Mouse (Mus musculus): ENCODE measurements at regions not wholly inside any gene's neighbourhood (a gene's known extent, or its start where the extent isn't known, plus 50 kb on each side); places are given as distances from the start of the nearest gene placed in this dataset.

GRCm38 (mm10) chr1:183669271-183669670 lies 251.3 kb downstream of the Hhipl2 start:
- no peaks in the 10 kb centered on the region for H3K36me3 ChIP-seq (ENCODE audit: control insufficient read depth, insufficient read depth)
- TF ChIP-seq MYOG (IDR thresholded peaks at IDR 0.05; ENCODE audit: control insufficient read depth in 1 of 3, insufficient read depth in 1 of 3, insufficient read length in 2 of 3, low read depth in 2 of 3) (no peak), TCF12 (IDR thresholded peaks at IDR 0.05; ENCODE audit: insufficient read depth, poor library complexity, severe bottlenecking) (no peak), SRF (IDR thresholded peaks at IDR 0.05; ENCODE audit: control insufficient read depth, insufficient read length, low read depth) (no peak), MAX (IDR thresholded peaks at IDR 0.05; ENCODE audit: low read depth) (no peak), MYOD1 (IDR thresholded peaks at IDR 0.05; ENCODE audit: control insufficient read depth in 1 of 3, insufficient read length in 2 of 3, low read depth in 2 of 3) (no peak), REST (IDR thresholded peaks at IDR 0.05; ENCODE audit: insufficient read depth, insufficient read length) (no peak), E2F4 (IDR thresholded peaks at IDR 0.05; ENCODE audit: insufficient read depth) (no peak), USF1 (IDR thresholded peaks at IDR 0.05; ENCODE audit: low read depth) (no peak), POLR2AphosphoS2 (IDR thresholded peaks at IDR 0.05; ENCODE audit: insufficient read length, low read depth) (no peak), TCF3 (IDR thresholded peaks at IDR 0.05; ENCODE audit: insufficient read length, low read depth) (no peak), POLR2A (IDR thresholded peaks at IDR 0.05; ENCODE audit: insufficient read length, low read depth) (no peak), CEBPB (IDR thresholded peaks at IDR 0.05; ENCODE audit: insufficient read depth, poor library complexity, severe bottlenecking) (no peak)
- no peak overlapping the region for H3ac ChIP-seq (ENCODE audit: control insufficient read depth, insufficient read length)
- no peaks in the 10 kb centered on the region for H3K27me3 ChIP-seq (ENCODE audit: control insufficient read depth, insufficient read depth, insufficient read length)
- no peak overlapping the region for H3K4me3 ChIP-seq
- H3K4me2 ChIP-seq (ENCODE audit: low read depth) = no peak overlapping the region
- H3K79me2 ChIP-seq (ENCODE audit: control insufficient read depth, insufficient read depth) = no peaks in the 10 kb centered on the region

- H3K4me2 ChIP-seq (ENCODE audit: low read depth) = peak overlapping the region; percentile 56
Observed at GRCm38 (mm10) chr1:183669674-183670073, 251.7 kb downstream of the Hhipl2 start.

GRCm38 (mm10) chr1:183670542-183670941 lies 252.5 kb downstream of the Hhipl2 start:
- Histone ChIP-seq H3K36me3 (ENCODE audit: control insufficient read depth, insufficient read depth) (no peaks in the 10 kb centered on the region), H3K4me2 (ENCODE audit: low read depth) (no peak overlapping the region), H3ac (ENCODE audit: control insufficient read depth, insufficient read length) (no peak overlapping the region), H3K4me3 (no peak overlapping the region), H3K27me3 (ENCODE audit: control insufficient read depth, insufficient read depth, insufficient read length) (no peaks in the 10 kb centered on the region), H3K79me2 (ENCODE audit: control insufficient read depth, insufficient read depth) (no peaks in the 10 kb centered on the region)
- TF ChIP-seq TCF3 (IDR thresholded peaks at IDR 0.05; ENCODE audit: insufficient read length, low read depth) (no peak), USF1 (IDR thresholded peaks at IDR 0.05; ENCODE audit: low read depth) (no peak), TCF12 (IDR thresholded peaks at IDR 0.05; ENCODE audit: insufficient read depth, poor library complexity, severe bottlenecking) (no peak), SRF (IDR thresholded peaks at IDR 0.05; ENCODE audit: control insufficient read depth, insufficient read length, low read depth) (no peak)

More at GRCm38 (mm10) chr1:183669674-183670073, 251.7 kb downstream of the Hhipl2 start:
- no peaks in the 10 kb centered on the region for H3K27me3 ChIP-seq (ENCODE audit: control insufficient read depth, insufficient read depth, insufficient read length)
- no peaks in the 10 kb centered on the region for H3K79me2 ChIP-seq (ENCODE audit: control insufficient read depth, insufficient read depth)
- no peak overlapping the region for H3ac ChIP-seq (ENCODE audit: control insufficient read depth, insufficient read length)
- no peaks in the 10 kb centered on the region for H3K36me3 ChIP-seq (ENCODE audit: control insufficient read depth, insufficient read depth)
- TF ChIP-seq POLR2A (IDR thresholded peaks at IDR 0.05; ENCODE audit: insufficient read length, low read depth) = no peak
- TF ChIP-seq MYOD1 (IDR thresholded peaks at IDR 0.05; ENCODE audit: control insufficient read depth in 1 of 3, insufficient read length in 2 of 3, low read depth in 2 of 3) = peak in 2 of 3 experiments; percentile 48 to 61
- peak in 1 of 3 experiments; percentile 50 for TF ChIP-seq MYOG (IDR thresholded peaks at IDR 0.05; ENCODE audit: control insufficient read depth in 1 of 3, insufficient read depth in 1 of 3, insufficient read length in 2 of 3, low read depth in 2 of 3)
- H3K4me3 ChIP-seq = no peak overlapping the region

- no peak for TF ChIP-seq POLR2AphosphoS2 (IDR thresholded peaks at IDR 0.05; ENCODE audit: insufficient read length, low read depth)
- no peak for TF ChIP-seq TCF3 (IDR thresholded peaks at IDR 0.05; ENCODE audit: insufficient read length, low read depth)
- TF ChIP-seq CEBPB (IDR thresholded peaks at IDR 0.05; ENCODE audit: insufficient read depth, poor library complexity, severe bottlenecking) = no peak
- TF ChIP-seq MAX (IDR thresholded peaks at IDR 0.05; ENCODE audit: low read depth) = no peak
- no peak for TF ChIP-seq USF1 (IDR thresholded peaks at IDR 0.05; ENCODE audit: low read depth)
- TF ChIP-seq POLR2A (IDR thresholded peaks at IDR 0.05; ENCODE audit: insufficient read length, low read depth) = no peak
- TF ChIP-seq MYOG (IDR thresholded peaks at IDR 0.05; ENCODE audit: control insufficient read depth in 1 of 3, insufficient read depth in 1 of 3, insufficient read length in 2 of 3, low read depth in 2 of 3) = no peak
- no peak overlapping the region for H3K4me2 ChIP-seq (ENCODE audit: low read depth)
- H3ac ChIP-seq (ENCODE audit: control insufficient read depth, insufficient read length) = no peak overlapping the region
- H3K4me3 ChIP-seq = no peak overlapping the region
- H3K27me3 ChIP-seq (ENCODE audit: control insufficient read depth, insufficient read depth, insufficient read length) = no peaks in the 10 kb centered on the region
- no peaks in the 10 kb centered on the region for H3K79me2 ChIP-seq (ENCODE audit: control insufficient read depth, insufficient read depth)
- no peaks in the 10 kb centered on the region for H3K36me3 ChIP-seq (ENCODE audit: control insufficient read depth, insufficient read depth)
Observed at GRCm38 (mm10) chr1:183671541-183671940, 253.5 kb downstream of the Hhipl2 start.

- Histone ChIP-seq H3K79me2 (ENCODE audit: control insufficient read depth, insufficient read depth) (no peaks in the 10 kb centered on the region), H3ac (ENCODE audit: control insufficient read depth, insufficient read length) (no peak overlapping the region), H3K4me2 (ENCODE audit: low read depth) (no peak overlapping the region), H3K27me3 (ENCODE audit: control insufficient read depth, insufficient read depth, insufficient read length) (no peaks in the 10 kb centered on the region), H3K4me3 (no peak overlapping the region), H3K36me3 (ENCODE audit: control insufficient read depth, insufficient read depth) (no peaks in the 10 kb centered on the region)
- TF ChIP-seq SRF (IDR thresholded peaks at IDR 0.05; ENCODE audit: control insufficient read depth, insufficient read length, low read depth) (no peak), POLR2A (IDR thresholded peaks at IDR 0.05; ENCODE audit: insufficient read length, low read depth) (no peak), TCF12 (IDR thresholded peaks at IDR 0.05; ENCODE audit: insufficient read depth, poor library complexity, severe bottlenecking) (no peak), MAX (IDR thresholded peaks at IDR 0.05; ENCODE audit: low read depth) (no peak), MYOG (IDR thresholded peaks at IDR 0.05; ENCODE audit: control insufficient read depth in 1 of 3, insufficient read depth in 1 of 3, insufficient read length in 2 of 3, low read depth in 2 of 3) (no peak), E2F4 (IDR thresholded peaks at IDR 0.05; ENCODE audit: insufficient read depth) (no peak), USF1 (IDR thresholded peaks at IDR 0.05; ENCODE audit: low read depth) (no peak), MYOD1 (IDR thresholded peaks at IDR 0.05; ENCODE audit: control insufficient read depth in 1 of 3, insufficient read length in 2 of 3, low read depth in 2 of 3) (no peak), REST (IDR thresholded peaks at IDR 0.05; ENCODE audit: insufficient read depth, insufficient read length) (no peak), TCF3 (IDR thresholded peaks at IDR 0.05; ENCODE audit: insufficient read length, low read depth) (no peak), POLR2AphosphoS2 (IDR thresholded peaks at IDR 0.05; ENCODE audit: insufficient read length, low read depth) (no peak), CEBPB (IDR thresholded peaks at IDR 0.05; ENCODE audit: insufficient read depth, poor library complexity, severe bottlenecking) (no peak)
Observed at GRCm38 (mm10) chr1:183672521-183672920, 254.5 kb downstream of the Hhipl2 start.
